Mouse (Mus musculus) layer of hippocampus, adult 9-10 months (tissue): ENCODE measurements around the gene Pced1b.
"Not testable (repeated sequence)": the region's sequence is repeated elsewhere in the genome, so short reads cannot be mapped to it uniquely, and the experiment has no call there.

Experiments
- DNase-seq: peaks from one replicate; pipeline ENCODE4 v3.0.0; 2022; ENCODE audit warnings: low spot score

The Pced1b gene

GRCm38 (mm10) chr15:97372611-97373131 lies 125.8 kb downstream of the Pced1b start:
- no peak for DNase-seq

- no peak for DNase-seq
Observed at GRCm38 (mm10) chr15:97373203-97374084, 126.5 kb downstream of the Pced1b start.

GRCm38 (mm10) chr15:97374085-97374844 lies 127.4 kb downstream of the Pced1b start:
- no peak for DNase-seq

GRCm38 (mm10) chr15:97374845-97375720 lies 128.2 kb downstream of the Pced1b start:
- DNase-seq, result no peak

- no peak for DNase-seq
Observed at GRCm38 (mm10) chr15:97376081-97376742, 129.3 kb downstream of the Pced1b start.

- no peak for DNase-seq
Observed at GRCm38 (mm10) chr15:97376792-97377222, 129.9 kb downstream of the Pced1b start.

- no peak for DNase-seq
Observed at GRCm38 (mm10) chr15:97378061-97378460, 131.2 kb downstream of the Pced1b start.

GRCm38 (mm10) chr15:97379489-97380304 lies 132.8 kb downstream of the Pced1b start:
- DNase-seq, result no peak

GRCm38 (mm10) chr15:97382567-97382966 lies 135.7 kb downstream of the Pced1b start:
- no peak for DNase-seq

GRCm38 (mm10) chr15:97383523-97384141 lies 136.7 kb downstream of the Pced1b start:
- DNase-seq, result no peak

- no peak for DNase-seq
Observed at GRCm38 (mm10) chr15:97384170-97385018, 137.5 kb downstream of the Pced1b start.

- DNase-seq, result not testable (repeated sequence)
Observed at GRCm38 (mm10) chr15:97385174-97385573, 138.3 kb downstream of the Pced1b start.

- no peak for DNase-seq
Observed at GRCm38 (mm10) chr15:97387793-97388192, 140.9 kb downstream of the Pced1b start.

GRCm38 (mm10) chr15:97389577-97389976 lies 142.7 kb downstream of the Pced1b start:
- no peak for DNase-seq

GRCm38 (mm10) chr15:97390778-97391177 lies 143.9 kb downstream of the Pced1b start:
- no peak for DNase-seq

GRCm38 (mm10) chr15:97391436-97391835 lies 144.5 kb downstream of the Pced1b start:
- no peak for DNase-seq

GRCm38 (mm10) chr15:97394561-97394960 lies 147.7 kb downstream of the Pced1b start:
- DNase-seq, result no peak

- no peak for DNase-seq
Observed at GRCm38 (mm10) chr15:97396586-97397299, 149.8 kb downstream of the Pced1b start.
